Mouse (Mus musculus) intestine, embryonic 14.5 days (tissue): Measurements from ENCODE around the gene Gm21119. TPM values are rescaled to one million over a fixed set of nuclear protein-coding genes. Genes with fewer than 3 reads are reported as not detected.
"Not testable (repeated sequence)": the region's sequence is repeated elsewhere in the genome, so short reads cannot be mapped to it uniquely, and the experiment has no call there.

Experiments
- ATAC-seq: fragments of 200-750 bp; cut with Nextera tagmentation; replicated peaks from 2 replicates; pipeline ENCODE4 v1.8.0; 2017; ENCODE audit warnings: low read depth, moderate number of reproducible peaks, moderate TSS enrichment, moderate library complexity; ENCODE audit not compliant: low FRiP score, low TSS enrichment
- DNase-seq: peaks from one replicate; pipeline ENCODE4 v3.0.0-alpha.2; 2018; ENCODE audit warnings: low spot score
- H3K27ac ChIP-seq: fragments of 300-500 bp; sonication (generic); 2 replicates; pipeline ENCODE4 v1.5.1; 2014; ENCODE audit warnings: low read depth, mild to moderate bottlenecking, control low read depth
- H3K27me3 ChIP-seq: fragments of 300-500 bp; sonication (generic); replicated peaks from 2 replicates; pipeline ENCODE4 v1.6.1; 2014; ENCODE audit warnings: low read length, control low read depth; ENCODE audit not compliant: control insufficient read depth, insufficient read depth
- H3K36me3 ChIP-seq: fragments of 300-500 bp; sonication (generic); 2 replicates; pipeline ENCODE4 v1.6.1; 2014; ENCODE audit warnings: low read length, control low read depth; ENCODE audit not compliant: control insufficient read depth, insufficient read depth
- H3K4me1 ChIP-seq: fragments of 300-500 bp; sonication (generic); replicated peaks from 2 replicates; pipeline ENCODE4 v1.6.1; 2014; ENCODE audit warnings: low read length, control low read depth, mixed read lengths; ENCODE audit not compliant: control insufficient read depth, insufficient read depth
- H3K4me2 ChIP-seq: fragments of 300-500 bp; sonication (generic); 2 replicates; pipeline ENCODE4 v1.6.1; 2014; ENCODE audit warnings: low read length
- H3K4me3 ChIP-seq: fragments of 300-500 bp; sonication (generic); 2 replicates; pipeline ENCODE4 v1.5.1; 2014; ENCODE audit warnings: low read depth, low read length, control low read depth, mixed read lengths
- H3K9ac ChIP-seq: fragments of 300-500 bp; sonication (generic); 2 replicates; pipeline ENCODE4 v1.6.1; 2014; ENCODE audit warnings: mild to moderate bottlenecking, low read length
- H3K9me3 ChIP-seq: fragments of 300-500 bp; sonication (generic); 2 replicates; pipeline ENCODE4 v1.6.1; 2016; ENCODE audit warnings: low read length, control low read depth; ENCODE audit not compliant: control insufficient read depth
- WGBS: fragments of 180-500 bp; shearing (Covaris S2); extraction: QIAGEN DNeasy Blood & Tissue Kit; methylation state at CpG from one replicate; pipeline ENCODE4 v1.1.7; 2014; 5-methylcytosine and 5-hydroxymethylcytosine counted together
- polyA plus RNA-seq: library from polyadenylated mRNA; unstranded; fragments of >200 nt; fragmentation: Nextera tagmentation; extraction: Ambion mirVana; gene quantifications from 2 replicates; pipeline ENCODE4 v1.2.1, GENCODE M21; 2014

The Gm21119 gene
- 1.2 and 1.9 TPM in 2 replicates for polyA plus RNA-seq

DNA sequence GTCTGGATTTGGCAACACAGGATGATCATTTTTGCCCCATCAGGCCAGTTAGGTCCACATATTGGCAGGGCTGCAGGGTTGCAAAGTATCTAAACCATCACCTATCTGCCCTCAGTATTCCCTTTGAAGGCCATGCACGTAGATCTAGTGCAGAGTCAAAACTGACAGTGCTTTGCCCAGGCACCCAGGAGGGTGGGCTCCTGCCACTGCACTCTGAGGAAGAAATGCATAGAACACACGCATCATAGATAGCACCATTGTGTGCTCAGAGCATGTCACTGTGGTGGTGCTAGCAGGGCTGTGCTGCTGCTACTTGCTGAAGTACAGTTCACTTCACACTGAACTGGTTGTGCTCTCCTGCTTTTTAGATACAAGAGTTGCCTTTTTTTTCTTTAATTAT lies at the start of gene Gm21119:
Gene Gm21119 (plus strand): TSS at position 301 of the 400 bp plus-strand sequence.
- H3K27ac ChIP-seq, H3K27me3 ChIP-seq, H3K36me3 ChIP-seq, H3K4me2 ChIP-seq, H3K4me1 ChIP-seq, H3K4me3 ChIP-seq, ATAC-seq, H3K9ac ChIP-seq, H3K9me3 ChIP-seq, DNase-seq: not testable (repeated sequence)
- WGBS, result no CpG with 5 or more reads among the region's 2 CpGs

DNA sequence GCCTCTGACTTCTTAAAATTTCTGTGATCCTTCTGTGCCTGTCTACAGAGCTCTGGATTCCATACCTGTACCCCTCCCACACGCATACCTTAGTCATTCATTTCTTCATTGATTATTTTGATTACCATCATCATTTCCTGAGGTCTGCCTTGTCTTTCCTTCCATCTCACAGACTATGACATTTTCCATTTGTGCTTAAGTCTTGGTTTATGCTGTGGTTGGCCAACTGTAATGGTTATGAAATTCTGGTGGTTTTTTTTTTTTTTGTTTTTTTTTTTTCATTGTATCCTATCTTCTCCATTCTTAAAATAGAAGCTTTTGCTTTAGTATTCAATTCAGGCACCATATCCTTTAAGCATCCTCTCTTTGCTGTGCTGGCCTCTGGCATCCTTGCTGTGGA lies 48.0 kb upstream of the Gm21119 start:
- not testable (repeated sequence) for H3K4me2 ChIP-seq, H3K36me3 ChIP-seq, H3K4me1 ChIP-seq, H3K27ac ChIP-seq, H3K9me3 ChIP-seq, H3K9ac ChIP-seq, H3K4me3 ChIP-seq, ATAC-seq, H3K27me3 ChIP-seq, DNase-seq
- no CpG with 5 or more reads among the region's 1 CpGs for WGBS

DNA sequence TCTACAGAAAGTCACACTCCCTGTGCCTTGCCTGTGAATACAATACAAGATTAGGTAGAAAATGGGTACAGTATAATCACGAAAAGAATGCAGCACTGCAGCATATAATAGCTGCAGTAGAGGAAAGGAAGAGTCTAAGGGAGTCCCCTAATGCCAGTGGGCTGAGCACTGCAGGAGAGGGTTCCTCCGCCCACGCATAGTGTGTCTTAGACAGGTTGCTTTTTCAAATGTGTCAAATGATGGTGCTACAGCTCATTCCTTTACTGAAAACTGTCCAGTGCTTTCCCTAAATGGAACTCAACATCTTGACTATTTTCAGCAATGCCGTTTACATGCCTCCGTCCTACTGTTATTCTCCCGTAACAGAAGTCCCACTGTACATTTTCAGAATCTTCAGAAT lies 33.6 kb upstream of the Gm21119 start:
- 97% methylated on average over 3 of the region's 6 CpGs for WGBS
- H3K27me3 ChIP-seq, H3K27ac ChIP-seq, H3K36me3 ChIP-seq, H3K9me3 ChIP-seq, H3K9ac ChIP-seq, H3K4me1 ChIP-seq, H3K4me3 ChIP-seq, H3K4me2 ChIP-seq, ATAC-seq: not testable (repeated sequence)
- peak; percentile 38 for DNase-seq

DNA sequence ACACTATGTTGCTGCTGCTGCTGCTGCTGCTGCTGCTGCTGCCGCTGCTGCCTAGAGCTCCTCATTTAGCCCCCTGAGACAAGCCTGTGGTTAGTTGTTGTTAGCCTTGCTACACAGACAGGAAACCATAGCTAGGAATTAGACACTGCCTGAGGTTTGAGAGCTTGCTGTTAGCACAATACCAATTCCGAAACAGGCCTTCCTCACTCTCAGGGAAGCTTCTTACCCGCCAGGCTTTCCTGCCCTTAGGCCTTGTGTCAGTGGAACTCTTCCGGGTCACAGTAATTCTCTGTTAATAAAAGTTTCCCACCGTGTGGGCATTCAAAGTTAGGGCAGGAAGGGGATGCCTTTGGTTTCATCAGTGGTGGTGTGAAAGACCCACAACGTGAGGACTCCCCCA lies 31.9 kb upstream of the Gm21119 start:
- not testable (repeated sequence) for ATAC-seq, H3K4me1 ChIP-seq, H3K9me3 ChIP-seq, DNase-seq, H3K9ac ChIP-seq, H3K27ac ChIP-seq, H3K4me2 ChIP-seq, H3K36me3 ChIP-seq, H3K27me3 ChIP-seq, H3K4me3 ChIP-seq
- 76% methylated on average over 4 of the region's 6 CpGs for WGBS

DNA sequence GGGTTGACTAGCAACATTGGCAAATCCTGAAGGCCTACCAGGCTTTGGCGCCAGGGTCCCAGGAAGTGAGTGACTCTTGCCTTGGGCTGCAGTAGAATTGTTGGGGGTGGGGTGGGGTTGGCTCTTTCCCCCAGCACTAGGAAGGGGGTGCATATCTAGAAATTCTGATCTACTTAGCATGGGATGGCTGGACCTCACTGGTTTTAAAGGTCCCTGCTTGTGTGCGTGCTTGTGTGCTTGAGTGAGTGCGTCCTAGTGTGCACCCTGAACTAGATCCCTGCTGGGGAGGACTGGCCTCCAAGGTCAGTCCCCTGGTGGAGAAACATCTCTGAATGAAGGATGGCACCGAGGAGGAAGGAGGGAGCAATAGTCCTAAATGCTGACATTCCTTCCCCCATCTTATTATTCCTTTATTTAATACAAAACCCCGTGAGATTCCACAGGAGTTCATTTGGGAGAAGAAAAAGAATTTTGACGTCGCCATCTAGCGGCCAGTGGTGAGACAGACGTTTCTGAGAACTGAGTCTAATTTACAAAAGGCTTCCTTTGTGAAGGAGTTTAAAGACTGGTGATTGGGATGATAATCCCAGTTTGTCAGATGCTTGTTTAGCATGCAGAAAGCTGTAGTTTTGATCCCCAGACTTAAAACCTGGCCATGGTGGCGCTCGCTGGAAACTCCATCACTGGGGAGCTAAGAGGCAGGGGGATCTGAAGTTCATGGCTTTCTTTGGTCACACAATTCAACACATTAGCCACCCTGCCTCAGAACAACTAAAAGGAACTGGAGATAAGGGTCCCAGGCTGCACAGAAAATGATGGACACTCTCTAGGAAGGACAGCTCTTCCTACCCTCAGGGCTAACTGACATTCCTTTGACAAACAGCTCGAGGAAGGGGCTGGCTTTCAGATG lies 26.2 kb upstream of the Gm21119 start:
- H3K9me3 ChIP-seq, H3K4me1 ChIP-seq, H3K4me3 ChIP-seq, H3K27ac ChIP-seq, H3K9ac ChIP-seq, H3K36me3 ChIP-seq, H3K27me3 ChIP-seq, H3K4me2 ChIP-seq: not testable (repeated sequence)
- DNase-seq, result peak; percentile 52
- 32% methylated on average over 3 of the region's 12 CpGs for WGBS
- ATAC-seq, result peak; percentile 87

DNA sequence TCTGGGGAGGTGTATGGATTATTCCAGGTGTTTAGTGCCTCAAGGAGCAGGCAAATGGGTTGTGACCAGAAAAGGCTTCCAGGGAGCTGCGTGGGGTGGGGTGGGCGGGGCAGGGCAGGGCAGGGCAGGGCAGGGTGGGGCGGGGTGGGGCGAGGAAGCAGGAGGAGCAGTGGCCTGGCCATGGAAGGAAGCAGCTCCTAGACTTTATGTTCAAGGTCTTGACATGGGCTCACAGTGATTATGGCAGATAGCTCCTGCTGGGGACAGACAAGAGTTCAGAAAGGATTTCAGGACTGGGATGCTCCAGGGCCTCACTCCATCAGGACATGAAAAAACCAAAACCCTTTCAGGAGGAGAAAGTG lies 25.6 kb upstream of the Gm21119 start:
- not testable (repeated sequence) for H3K27me3 ChIP-seq, H3K36me3 ChIP-seq, H3K9ac ChIP-seq, H3K4me3 ChIP-seq, H3K9me3 ChIP-seq, DNase-seq, H3K27ac ChIP-seq, H3K4me1 ChIP-seq, H3K4me2 ChIP-seq
- peak; percentile 83; the same call in 1 of the 2 replicates for ATAC-seq
- WGBS, result 62% methylated on average over 1 of the region's 4 CpGs

DNA sequence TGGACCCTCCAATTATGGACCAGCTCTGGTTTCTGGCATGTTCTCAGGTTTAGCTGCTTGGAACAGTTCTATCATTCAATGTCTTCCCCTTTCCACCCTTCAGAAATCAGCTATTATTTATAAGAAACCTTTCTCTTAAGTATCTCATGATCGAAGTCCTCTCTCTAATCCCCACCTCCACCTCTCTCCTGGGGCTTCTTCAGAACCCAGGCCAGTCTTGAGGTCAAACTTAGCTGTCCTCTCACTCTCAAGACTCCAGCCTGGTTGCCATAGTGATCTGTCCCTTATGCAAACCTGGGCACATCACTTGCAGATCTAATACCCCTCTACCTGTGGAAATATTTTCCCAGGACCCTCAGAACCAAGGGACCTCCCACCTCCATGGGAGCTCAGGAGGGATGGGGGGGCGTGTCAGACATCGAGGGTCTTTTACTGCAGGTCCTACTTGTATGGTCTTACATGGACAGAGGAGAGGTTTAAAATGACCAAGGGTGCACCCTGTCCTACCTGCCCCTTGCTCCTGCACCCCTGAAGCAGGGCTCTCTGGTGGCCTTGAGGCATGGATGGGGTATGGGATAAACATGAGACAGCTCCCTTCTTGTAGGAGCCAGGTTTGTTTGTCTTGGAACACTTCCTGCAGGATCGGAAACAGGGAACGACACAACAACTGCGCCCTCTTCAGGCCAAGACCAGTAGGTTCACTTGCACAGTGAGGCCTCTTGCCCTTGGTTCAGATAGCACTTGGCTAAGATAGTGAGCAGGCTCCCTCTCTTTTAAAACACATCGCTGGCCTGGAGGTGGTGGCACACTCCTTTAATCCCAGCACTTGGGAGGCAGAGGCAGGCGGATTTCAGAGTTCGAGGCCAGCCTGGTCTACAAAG lies 24.4 kb upstream of the Gm21119 start:
- not testable (repeated sequence) for H3K4me3 ChIP-seq, H3K4me1 ChIP-seq, H3K36me3 ChIP-seq, ATAC-seq, H3K9ac ChIP-seq, DNase-seq, H3K27ac ChIP-seq, H3K27me3 ChIP-seq, H3K4me2 ChIP-seq, H3K9me3 ChIP-seq
- 87% methylated on average over 3 of the region's 9 CpGs for WGBS

DNA sequence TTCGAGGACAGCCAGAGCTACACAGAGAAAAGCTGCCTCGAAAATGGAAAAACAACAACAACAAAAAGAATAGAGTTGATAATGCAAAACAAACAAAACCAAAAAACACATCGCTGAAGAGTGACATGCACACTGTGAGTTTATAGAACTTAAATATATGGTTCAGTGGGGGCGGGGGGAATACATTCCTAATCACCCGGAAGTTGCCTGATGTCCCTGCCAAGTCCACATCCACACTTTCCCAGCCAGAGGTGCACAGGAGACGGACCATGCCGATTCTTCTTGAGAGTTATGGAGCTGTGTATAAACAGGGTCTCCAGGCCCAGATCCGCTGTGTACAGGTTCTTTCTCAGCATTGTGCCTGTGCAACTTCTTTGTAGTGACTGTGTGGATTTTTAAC lies 23.7 kb upstream of the Gm21119 start:
- not testable (repeated sequence) for H3K4me1 ChIP-seq, H3K4me2 ChIP-seq, H3K27ac ChIP-seq, H3K4me3 ChIP-seq, H3K9me3 ChIP-seq, H3K9ac ChIP-seq, ATAC-seq, DNase-seq, H3K27me3 ChIP-seq, H3K36me3 ChIP-seq
- WGBS, result 63% methylated on average over 4 of the region's 8 CpGs
